Mouse (Mus musculus) limb, embryonic 10.5 days (tissue): ENCODE measurements around the gene C87436. TPM values are rescaled to one million over a fixed set of nuclear protein-coding genes. Genes with fewer than 3 reads are reported as not detected.

Experiments used
- DNase-seq: peaks from one replicate; pipeline ENCODE4 v3.0.0-alpha.2; 2017; ENCODE audit warnings: low spot score
- H3K27ac ChIP-seq: fragments of 300-500 bp; sonication (generic); 2 replicates; pipeline ENCODE4 v1.5.1; 2016; ENCODE audit warnings: mild to moderate bottlenecking
- H3K27me3 ChIP-seq: fragments of 300-500 bp; sonication (generic); 2 replicates; pipeline ENCODE4 v1.6.1; 2016; ENCODE audit warnings: low read depth, mild to moderate bottlenecking; ENCODE audit not compliant: poor library complexity, severe bottlenecking
- H3K36me3 ChIP-seq: fragments of 300-500 bp; sonication (generic); 2 replicates; pipeline ENCODE4 v1.6.1; 2016; ENCODE audit warnings: mild to moderate bottlenecking, moderate library complexity
- H3K4me1 ChIP-seq: fragments of 300-500 bp; sonication (generic); 2 replicates; pipeline ENCODE4 v1.6.1; 2016
- H3K4me3 ChIP-seq: fragments of 300-500 bp; sonication (generic); 2 replicates; pipeline ENCODE4 v1.5.1; 2016; ENCODE audit warnings: mild to moderate bottlenecking, moderate library complexity
- H3K9me3 ChIP-seq: fragments of 300-500 bp; sonication (generic); replicated peaks from 2 replicates; pipeline ENCODE4 v1.6.1; 2016; ENCODE audit warnings: mild to moderate bottlenecking
- WGBS: fragments of 180-500 bp; shearing (Covaris S2); methylation state at CpG from one replicate; pipeline ENCODE4 v1.1.7; 2016; 5-methylcytosine and 5-hydroxymethylcytosine counted together
- polyA plus RNA-seq: library from polyadenylated mRNA; unstranded; fragments of >200 nt; fragmentation: Nextera tagmentation; extraction: Ambion mirVana; gene quantifications from 2 replicates; pipeline ENCODE4 v1.2.1, GENCODE M21; 2016

C87436 gene
- polyA plus RNA-seq, 1 experiment from 2014 or later: 25.2 TPM

DNA sequence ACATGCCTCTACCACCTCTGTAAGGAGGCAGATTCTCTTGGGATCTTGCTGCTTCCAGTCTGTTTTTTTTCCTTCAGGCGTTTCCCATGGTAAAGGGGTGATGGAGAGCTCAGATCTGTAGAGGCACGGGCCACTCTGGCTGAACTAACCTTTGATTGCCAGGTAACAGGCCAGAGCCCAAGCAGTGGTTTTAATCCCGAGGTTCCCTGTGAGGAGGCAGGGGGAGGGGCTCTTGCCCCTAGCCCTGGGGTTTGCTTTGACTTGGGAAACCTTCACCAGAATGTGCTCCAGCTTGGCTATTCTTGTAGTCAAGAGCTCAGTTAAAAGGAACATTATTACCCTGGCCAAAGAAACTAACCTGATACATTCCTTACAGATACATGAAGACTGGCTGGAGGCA lies 57.5 kb downstream of the C87436 start:
- H3K36me3 ChIP-seq: no peaks in the 10 kb centered on the region
- WGBS: 62% methylated on average over 3 of the region's 3 CpGs
- H3K27ac ChIP-seq: peak overlapping the region; percentile 56; the same call in 1 of the 2 replicates

DNA sequence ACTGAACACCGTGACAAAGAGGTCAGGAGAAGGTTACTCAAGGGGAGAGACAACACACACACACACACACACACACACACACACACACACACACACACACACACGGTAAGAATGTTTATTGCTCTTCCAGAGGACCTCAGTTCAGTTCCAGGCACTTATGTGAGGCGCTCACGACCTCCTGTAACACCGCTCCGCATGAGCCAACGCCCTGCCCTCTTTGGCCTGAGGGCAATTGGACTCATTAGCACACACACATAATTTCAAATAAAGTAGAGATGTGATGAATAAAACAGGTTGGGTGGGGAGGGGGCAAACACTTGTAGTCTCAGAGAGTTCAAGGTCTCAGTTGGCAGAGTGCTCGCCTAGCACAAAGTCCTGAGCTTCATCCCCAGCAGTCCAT lies 58.0 kb downstream of the C87436 start:
- Histone ChIP-seq H3K27me3 (no peaks in the 10 kb centered on the region), H3K4me3 (no peak overlapping the region), H3K36me3 (no peaks in the 10 kb centered on the region), H3K27ac (peak overlapping the region; percentile 56; the same call in 1 of the 2 replicates), H3K4me1 (peaks cover 52% of the 10 kb centered on the region), H3K9me3 (no peaks in the 10 kb centered on the region)
- DNase-seq: no peak
- 78% methylated on average over 8 of the region's 8 CpGs for WGBS

More for the DNA sequence above, 57.5 kb downstream of the C87436 start:
- Histone ChIP-seq H3K27me3 (no peaks in the 10 kb centered on the region), H3K9me3 (no peaks in the 10 kb centered on the region), H3K4me3 (no peak overlapping the region), H3K4me1 (peaks cover 52% of the 10 kb centered on the region)
- no peak for DNase-seq

DNA sequence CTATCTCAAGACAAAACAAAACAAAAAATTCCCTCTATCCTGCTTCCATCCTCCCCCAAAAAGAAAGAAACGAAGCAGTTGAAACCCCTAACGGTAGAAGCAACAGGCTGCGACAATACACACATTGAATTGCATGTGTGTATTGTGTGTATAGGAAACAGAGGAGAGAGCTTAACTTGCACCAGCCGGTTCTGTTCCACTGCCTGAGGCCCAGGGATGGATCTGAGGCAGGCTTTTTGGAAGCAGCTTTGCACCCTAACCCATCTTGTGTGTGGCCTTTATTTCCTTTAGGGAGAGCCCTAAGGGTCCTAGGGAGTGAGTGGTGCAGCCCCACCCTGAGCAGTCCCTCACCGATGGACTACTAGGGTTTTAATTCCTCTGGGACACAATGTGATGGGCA lies 58.4 kb downstream of the C87436 start:
- H3K27ac ChIP-seq: peak overlapping the region; percentile 84
- H3K9me3 ChIP-seq: no peaks in the 10 kb centered on the region
- peak overlapping the region; percentile 35 for H3K4me3 ChIP-seq
- H3K27me3 ChIP-seq: no peaks in the 10 kb centered on the region
- H3K4me1 ChIP-seq: peaks cover 52% of the 10 kb centered on the region
- 83% methylated on average over 5 of the region's 5 CpGs for WGBS
- no peak for DNase-seq
- no peaks in the 10 kb centered on the region for H3K36me3 ChIP-seq

DNA sequence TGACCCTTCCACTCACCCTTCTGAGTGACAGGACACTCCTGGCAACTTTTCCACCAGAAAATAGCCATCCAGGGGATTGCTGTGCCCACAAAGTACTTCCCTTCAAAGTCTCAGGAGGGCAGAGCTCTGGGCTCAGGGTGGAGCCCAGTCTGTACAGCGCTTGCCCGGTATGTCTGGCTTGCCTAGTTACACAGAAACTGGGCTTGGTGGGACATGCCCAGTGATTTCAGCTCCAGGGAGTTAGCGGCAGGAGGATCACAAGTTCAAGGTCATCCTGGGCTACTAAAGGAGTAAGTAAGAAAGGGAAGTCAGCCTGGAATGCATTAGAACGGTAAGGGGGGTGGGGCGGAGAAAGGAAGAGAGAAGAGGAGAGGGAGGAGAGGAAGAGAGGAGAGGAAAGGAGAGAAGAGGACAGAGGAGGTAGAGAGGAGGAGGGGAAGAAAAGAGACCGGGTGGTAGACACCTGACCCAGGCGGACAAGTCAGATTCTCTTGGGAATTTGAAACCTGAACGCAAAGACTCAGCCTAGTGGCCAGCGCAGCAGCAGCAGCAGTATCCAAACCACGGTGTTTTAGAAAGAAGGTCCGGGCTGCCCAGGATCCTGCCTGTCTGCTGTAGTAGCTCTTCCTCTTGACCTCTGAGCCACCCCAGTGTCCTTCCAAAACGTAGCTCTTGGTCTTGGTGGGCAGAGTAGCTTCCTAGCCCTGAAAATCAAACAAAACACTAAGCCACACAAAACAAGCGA lies 59.1 kb downstream of the C87436 start:
- DNase-seq: peak; percentile 57

DNA sequence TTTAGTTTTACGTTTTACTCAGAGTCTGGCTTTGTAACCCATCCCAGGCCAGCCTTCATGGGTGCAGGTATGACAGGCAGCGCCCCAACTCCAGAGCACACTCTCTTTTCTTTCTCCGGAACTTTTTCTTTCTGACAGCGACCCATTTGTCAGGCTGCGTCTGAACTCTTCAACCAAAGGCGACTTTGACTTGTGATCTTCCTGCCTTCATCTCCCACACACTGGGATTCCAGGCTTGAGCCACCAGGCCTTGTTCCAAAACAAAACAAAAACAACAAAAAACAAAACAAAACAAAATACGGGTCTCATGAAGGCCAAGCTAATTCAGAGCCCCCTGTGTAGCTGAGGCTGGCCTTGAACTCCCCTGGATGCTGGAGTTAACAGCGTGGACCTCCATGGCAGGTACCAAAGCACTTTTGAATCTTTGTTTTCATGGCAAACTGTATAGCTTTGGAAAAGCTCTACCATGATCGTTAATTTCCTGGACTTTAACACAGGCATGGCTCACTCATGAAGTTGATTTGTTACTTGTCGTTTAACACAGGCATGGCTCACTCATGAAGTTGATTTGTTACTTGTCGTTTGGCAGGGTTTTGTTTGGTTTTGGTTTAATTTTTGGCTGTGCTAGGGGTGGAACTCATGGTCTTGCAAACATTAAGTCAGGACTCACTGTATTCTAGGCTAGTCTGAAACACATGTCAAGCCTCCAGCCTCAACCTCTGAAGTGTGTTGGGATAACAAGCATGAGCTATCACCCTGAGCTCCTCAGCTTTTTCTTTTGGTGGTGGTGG lies 60.0 kb downstream of the C87436 start:
- H3K4me3 ChIP-seq: peak overlapping the region; percentile 35
- peak overlapping the region; percentile 84 for H3K27ac ChIP-seq
- no peaks in the 10 kb centered on the region for H3K36me3 ChIP-seq
- no peak for DNase-seq
- H3K9me3 ChIP-seq: no peaks in the 10 kb centered on the region
- H3K27me3 ChIP-seq: no peaks in the 10 kb centered on the region
- WGBS: 75% methylated on average over 11 of the region's 11 CpGs
- H3K4me1 ChIP-seq: peaks cover 52% of the 10 kb centered on the region

More for the DNA sequence above, 59.1 kb downstream of the C87436 start:
- Histone ChIP-seq H3K27me3 (no peaks in the 10 kb centered on the region), H3K27ac (peak overlapping the region; percentile 84), H3K4me1 (peaks cover 52% of the 10 kb centered on the region), H3K9me3 (no peaks in the 10 kb centered on the region), H3K36me3 (no peaks in the 10 kb centered on the region), H3K4me3 (peak overlapping the region; percentile 35)
- 23% methylated on average over 13 of the region's 13 CpGs for WGBS

DNA sequence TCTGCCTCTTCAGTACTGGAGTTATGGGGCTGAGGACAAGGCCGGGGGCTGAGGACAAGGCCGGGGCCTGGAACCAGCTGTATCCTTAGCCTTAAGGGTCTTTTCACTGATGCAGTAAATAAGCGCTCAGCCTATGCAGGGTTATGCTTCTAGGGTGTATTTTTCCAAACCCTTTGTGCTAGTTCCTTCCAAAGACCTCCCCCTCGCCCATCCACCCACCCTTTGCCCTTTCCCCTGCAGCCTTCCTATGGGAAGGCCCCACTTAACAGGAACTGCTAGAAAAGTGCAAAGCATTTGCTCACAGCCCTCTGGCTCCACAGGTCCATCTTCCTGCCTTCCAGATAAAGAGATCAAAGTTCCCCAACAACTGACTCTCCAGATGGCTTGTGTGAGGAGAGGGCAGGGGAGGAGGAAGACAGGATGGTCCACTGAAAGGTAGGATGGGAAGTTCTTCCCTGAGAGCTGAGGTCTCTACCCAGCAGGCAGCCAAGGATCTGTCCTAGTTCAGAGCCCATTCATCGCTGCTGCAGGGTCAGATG lies 61.5 kb downstream of the C87436 start:
- no peaks in the 10 kb centered on the region for H3K9me3 ChIP-seq
- H3K36me3 ChIP-seq: no peaks in the 10 kb centered on the region
- H3K4me1 ChIP-seq: peaks cover 44% of the 10 kb centered on the region
- peak overlapping the region; percentile 43; the same call in 1 of the 2 replicates for H3K27ac ChIP-seq
- no peak overlapping the region for H3K4me3 ChIP-seq
- no peaks in the 10 kb centered on the region for H3K27me3 ChIP-seq
- WGBS: 75% methylated on average over 5 of the region's 5 CpGs
- no peak for DNase-seq

DNA sequence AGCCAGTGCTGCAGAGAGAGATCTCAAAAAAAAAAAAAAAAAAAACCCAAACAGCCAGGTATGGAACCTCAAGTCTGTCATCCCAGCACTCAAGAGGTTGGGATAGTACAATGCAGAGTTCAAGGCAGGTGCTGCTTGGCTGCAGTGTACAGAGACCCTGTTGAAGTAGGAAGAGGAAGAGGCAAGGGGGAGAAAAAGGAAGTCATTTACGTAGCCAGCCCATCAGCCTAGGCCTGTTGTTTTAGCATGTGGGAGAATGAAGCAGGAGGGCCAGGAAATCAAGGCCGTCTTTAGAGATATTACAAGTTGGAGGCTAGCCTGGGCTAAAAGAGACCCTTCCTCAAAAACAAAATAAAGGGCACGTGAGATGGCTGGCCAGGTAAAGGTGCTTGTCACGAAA lies 65.3 kb downstream of the C87436 start:
- no peaks in the 10 kb centered on the region for H3K36me3 ChIP-seq

DNA sequence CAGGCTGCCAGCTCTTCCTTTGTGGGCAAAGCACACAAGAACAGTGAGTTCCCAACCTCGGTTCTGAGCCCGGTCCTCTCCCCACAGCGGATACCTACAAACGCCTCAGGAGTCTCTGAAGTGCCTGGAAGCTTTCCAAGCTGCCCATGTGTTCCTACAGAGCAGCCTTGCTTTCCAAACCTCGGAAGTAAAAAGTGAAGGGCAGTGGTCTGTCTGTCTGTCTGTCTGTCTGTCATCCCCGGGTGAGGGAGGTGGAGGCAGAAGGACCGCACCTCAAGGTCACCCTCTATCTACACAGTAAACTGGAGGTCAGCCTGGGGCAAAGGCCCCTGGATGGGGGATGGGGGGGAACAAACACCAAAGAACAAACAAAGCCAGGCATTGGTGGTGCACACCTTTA lies 67.5 kb downstream of the C87436 start:
- no peaks in the 10 kb centered on the region for H3K9me3 ChIP-seq
- H3K27ac ChIP-seq: no peak overlapping the region
- DNase-seq: no peak
- H3K27me3 ChIP-seq: no peaks in the 10 kb centered on the region
- no peaks in the 10 kb centered on the region for H3K36me3 ChIP-seq
- no peaks in the 10 kb centered on the region for H3K4me1 ChIP-seq
- WGBS: 82% methylated on average over 7 of the region's 7 CpGs
- no peak overlapping the region for H3K4me3 ChIP-seq

More for the DNA sequence above, 65.3 kb downstream of the C87436 start:
- Histone ChIP-seq H3K27me3 (no peaks in the 10 kb centered on the region), H3K4me3 (no peak overlapping the region), H3K4me1 (peaks cover 10% of the 10 kb centered on the region; the same call in 1 of the 2 replicates), H3K9me3 (no peaks in the 10 kb centered on the region), H3K27ac (no peak overlapping the region)
- no peak for DNase-seq
- 83% methylated on average over 4 of the region's 4 CpGs for WGBS

DNA sequence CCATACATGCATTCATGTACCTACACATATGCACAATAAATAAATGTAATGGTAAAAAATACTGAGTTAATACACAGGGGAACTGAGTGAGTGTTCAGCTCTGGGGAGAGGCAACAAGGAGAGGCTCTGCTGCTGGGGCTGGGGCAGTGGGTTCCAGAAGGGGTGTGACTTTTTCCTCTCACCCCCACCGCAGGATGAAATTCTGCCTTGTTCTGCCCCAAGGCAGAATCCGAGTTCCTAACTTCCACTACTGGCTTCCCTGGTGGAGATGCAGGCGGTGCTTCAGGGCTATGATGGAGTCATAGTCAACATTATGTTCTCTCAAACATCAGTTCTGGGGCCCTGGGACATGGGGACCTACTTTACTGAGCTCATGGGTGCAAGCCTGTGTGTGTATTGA lies 68.1 kb downstream of the C87436 start:
- Histone ChIP-seq H3K27ac (no peak overlapping the region), H3K9me3 (no peaks in the 10 kb centered on the region), H3K27me3 (no peaks in the 10 kb centered on the region), H3K4me3 (no peak overlapping the region), H3K36me3 (no peaks in the 10 kb centered on the region), H3K4me1 (no peaks in the 10 kb centered on the region)
- whole genome bisulfite sequencing: 82% methylated on average over 3 of the region's 3 CpGs
- no peak for DNase-seq

DNA sequence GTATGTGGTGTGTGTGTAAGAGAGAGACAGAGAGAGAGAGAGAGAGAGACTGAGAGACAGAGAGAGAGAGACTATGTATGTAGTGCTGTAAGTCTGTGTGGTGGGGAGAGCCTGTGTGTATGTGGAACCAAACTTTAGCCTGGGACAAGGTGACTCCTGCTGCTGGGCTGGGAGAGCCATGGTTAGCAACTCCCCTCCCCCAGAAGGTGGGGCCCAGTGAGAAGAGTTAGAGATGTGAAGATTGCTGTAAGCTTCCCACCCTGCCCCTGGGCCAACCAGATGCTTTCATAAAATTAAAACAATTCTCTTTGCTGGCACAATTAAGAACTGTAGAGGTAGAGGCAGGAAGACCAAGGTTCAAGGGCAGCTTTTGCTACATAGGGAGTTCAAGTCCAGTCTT lies 68.9 kb downstream of the C87436 start:
- no peaks in the 10 kb centered on the region for H3K4me1 ChIP-seq
- H3K36me3 ChIP-seq: no peaks in the 10 kb centered on the region
- no peaks in the 10 kb centered on the region for H3K9me3 ChIP-seq
- DNase-seq: no peak
- no peak overlapping the region for H3K4me3 ChIP-seq
- H3K27ac ChIP-seq: no peak overlapping the region
- H3K27me3 ChIP-seq: no peaks in the 10 kb centered on the region

DNA sequence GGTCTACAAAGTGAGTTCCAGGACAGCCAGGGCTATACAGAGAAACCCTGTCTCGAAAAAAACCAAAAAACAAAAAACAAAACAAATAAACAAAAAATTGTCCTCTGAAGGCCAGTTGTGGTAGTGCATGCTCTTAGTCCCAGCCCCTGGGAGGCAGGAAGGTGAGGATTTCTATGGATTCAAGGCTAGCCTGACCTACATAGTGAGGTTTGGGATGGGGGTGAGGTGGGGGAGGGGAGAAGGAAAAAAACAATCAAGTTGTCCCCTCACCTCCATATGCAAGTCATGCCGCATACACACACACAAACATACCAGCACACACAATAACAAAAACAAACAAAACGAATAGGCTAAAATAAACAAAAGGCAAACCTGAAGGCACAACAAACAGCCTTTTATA lies 70.6 kb downstream of the C87436 start:
- no peak for DNase-seq
- H3K36me3 ChIP-seq: no peaks in the 10 kb centered on the region
- H3K9me3 ChIP-seq: no peaks in the 10 kb centered on the region
- H3K27me3 ChIP-seq: no peaks in the 10 kb centered on the region
- WGBS: 90% methylated on average over 3 of the region's 3 CpGs
- H3K4me1 ChIP-seq: no peaks in the 10 kb centered on the region
- no peak overlapping the region for H3K4me3 ChIP-seq
- no peak overlapping the region for H3K27ac ChIP-seq

DNA sequence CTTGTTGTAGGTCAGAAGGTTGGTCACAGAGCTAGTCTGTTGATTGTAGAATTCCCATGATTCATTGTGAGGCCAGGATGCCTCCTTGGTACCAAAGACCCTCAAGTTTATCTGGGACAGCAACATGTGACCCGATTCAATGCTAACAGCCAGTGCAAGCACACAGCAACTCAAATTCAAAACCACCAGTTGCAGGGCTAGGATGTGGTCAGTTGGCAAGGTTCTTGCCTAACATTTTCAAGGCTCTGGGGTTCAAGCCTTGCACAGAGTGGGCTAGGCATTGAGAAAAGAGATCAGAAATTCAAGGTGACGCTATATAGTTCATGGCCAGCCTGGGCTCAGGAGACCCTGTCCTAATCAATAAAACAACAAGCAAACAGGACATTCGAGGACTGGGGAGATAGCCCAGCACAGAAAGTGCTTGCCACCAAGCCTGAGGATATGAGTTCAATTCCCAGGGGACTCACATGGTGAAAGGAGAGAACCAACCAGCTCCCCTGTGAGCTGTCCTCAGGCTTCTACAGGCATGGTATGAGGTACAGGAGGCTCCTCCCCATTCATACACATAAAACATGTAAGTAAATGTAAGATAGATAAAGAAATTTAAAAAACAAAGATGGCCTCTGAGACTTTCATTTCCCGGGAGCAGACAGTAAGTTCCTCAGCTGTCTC lies 71.2 kb downstream of the C87436 start:
- 86% methylated on average over 4 of the region's 4 CpGs for WGBS
- Histone ChIP-seq H3K4me1 (no peaks in the 10 kb centered on the region), H3K36me3 (no peaks in the 10 kb centered on the region), H3K27me3 (no peaks in the 10 kb centered on the region), H3K9me3 (no peaks in the 10 kb centered on the region), H3K4me3 (no peak overlapping the region), H3K27ac (no peak overlapping the region)
- DNase-seq: no peak

DNA sequence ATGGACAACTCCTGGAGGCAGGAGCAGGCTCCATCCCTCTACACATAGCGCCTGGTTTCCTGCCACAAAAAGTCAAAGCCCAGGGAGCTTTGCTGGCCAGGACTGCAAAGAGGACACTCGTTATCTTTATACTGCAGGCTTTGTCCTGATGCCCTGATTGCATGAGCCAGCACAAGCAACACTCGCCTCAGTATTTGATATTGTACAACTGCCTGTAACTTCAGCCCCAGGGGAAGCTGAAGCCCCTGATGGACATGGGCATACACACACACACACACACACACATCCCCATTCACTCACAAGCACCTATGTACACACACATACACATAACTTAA lies 71.7 kb downstream of the C87436 start:
- DNase-seq: no peak
- Histone ChIP-seq H3K4me3 (no peak overlapping the region), H3K36me3 (no peaks in the 10 kb centered on the region), H3K27me3 (no peaks in the 10 kb centered on the region), H3K4me1 (no peaks in the 10 kb centered on the region), H3K27ac (no peak overlapping the region), H3K9me3 (no peaks in the 10 kb centered on the region)
- 74% methylated on average over 3 of the region's 3 CpGs for WGBS
